Mouse (Mus musculus): ENCODE measurements around the gene Sap18.

GRCm38 (mm10) chr14:57808558-57808957 lies 10.6 kb downstream of the Sap18 start:
- no peak for TF ChIP-seq CTCF (IDR thresholded peaks at IDR 0.05; ENCODE audit: control insufficient read depth, insufficient read depth, insufficient replicate concordance, low read depth, low read length)
- no peak for TF ChIP-seq POLR2A (IDR thresholded peaks at IDR 0.05; ENCODE audit: control insufficient read depth, low read depth, low read length)

Measured in testis, adult 2 months (tissue).